Mouse (Mus musculus): ENCODE data around the gene Map3k11.
A peak's percentile ranks its signal among the peaks of the same experiment; 100 is the strongest.

The Map3k11 gene

GRCm38 (mm10) chr19:5688200-5689087, at the start of gene Map3k11, which contains the start of gene Pcnx3:
Map3k11 (plus strand) TSS chr19:5688742.
Pcnx3 (minus strand) TSS chr19:5688908.
- peak; percentile 99 for DNase-seq (ENCODE audit: low read depth, low spot score)

GRCm38 (mm10) chr19:5640339-5640738, 48.2 kb upstream of the Map3k11 start:
- DNase-seq (ENCODE audit: low read depth, low spot score), result no peak

GRCm38 (mm10) chr19:5641021-5641420, 47.5 kb upstream of the Map3k11 start:
- no peak for DNase-seq (ENCODE audit: low read depth, low spot score)

GRCm38 (mm10) chr19:5641641-5642040, 46.9 kb upstream of the Map3k11 start:
- DNase-seq (ENCODE audit: low read depth, low spot score), result no peak

GRCm38 (mm10) chr19:5645280-5645679, 43.3 kb upstream of the Map3k11 start:
- no peak for DNase-seq (ENCODE audit: low read depth, low spot score)

GRCm38 (mm10) chr19:5646731-5647330, 41.7 kb upstream of the Map3k11 start:
- DNase-seq (ENCODE audit: low read depth, low spot score), result no peak

GRCm38 (mm10) chr19:5647791-5648190, 40.8 kb upstream of the Map3k11 start:
- DNase-seq (ENCODE audit: low read depth, low spot score), result no peak

- DNase-seq (ENCODE audit: low read depth, low spot score), result peak; percentile 92
These were observed 39.9 kb upstream of the Map3k11 start for GRCm38 (mm10) chr19:5648401-5649297.

GRCm38 (mm10) chr19:5649298-5649741, 39.2 kb upstream of the Map3k11 start:
- no peak for DNase-seq (ENCODE audit: low read depth, low spot score)

GRCm38 (mm10) chr19:5651502-5652274, 36.9 kb upstream of the Map3k11 start:
- no peak for DNase-seq (ENCODE audit: low read depth, low spot score)

- no peak for DNase-seq (ENCODE audit: low read depth, low spot score)
These were observed 36.0 kb upstream of the Map3k11 start for GRCm38 (mm10) chr19:5652570-5652969.

GRCm38 (mm10) chr19:5653969-5654719, 34.4 kb upstream of the Map3k11 start:
- no peak for DNase-seq (ENCODE audit: low read depth, low spot score)

- no peak for DNase-seq (ENCODE audit: low read depth, low spot score)
These were observed 33.7 kb upstream of the Map3k11 start for GRCm38 (mm10) chr19:5654720-5655298.

GRCm38 (mm10) chr19:5660942-5661751, 27.4 kb upstream of the Map3k11 start:
- peak; percentile 57 for DNase-seq (ENCODE audit: low read depth, low spot score)

GRCm38 (mm10) chr19:5662310-5662709, 26.2 kb upstream of the Map3k11 start:
- DNase-seq (ENCODE audit: low read depth, low spot score), result peak; percentile 72

GRCm38 (mm10) chr19:5662981-5663913, 25.3 kb upstream of the Map3k11 start, which contains the start of gene Sipa1:
Sipa1 (minus strand) TSS chr19:5663707.
- DNase-seq (ENCODE audit: low read depth, low spot score), result peak; percentile 91

GRCm38 (mm10) chr19:5664669-5665257, 23.8 kb upstream of the Map3k11 start:
- DNase-seq (ENCODE audit: low read depth, low spot score), result no peak
